Mouse (Mus musculus): ENCODE measurements around the gene Iqschfp. TPM values are rescaled to one million over a fixed set of nuclear protein-coding genes. Genes with fewer than 3 reads are reported as not detected.

Iqschfp gene
- polyA plus RNA-seq, 1 experiment from 2014 or later, result 0.10 TPM

- H3K36me3 ChIP-seq (ENCODE audit: control insufficient read depth, insufficient read depth, low read length), result no peaks in the 10 kb centered on the region
- H3K9ac ChIP-seq (ENCODE audit: low read length), result no peak overlapping the region
- H3K4me3 ChIP-seq (replicated peaks; ENCODE audit: low read length), result no peak overlapping the region
- no peak overlapping the region for H3K4me2 ChIP-seq (ENCODE audit: low read depth, low read length)
- H3K27ac ChIP-seq (ENCODE audit: low read length), result no peak overlapping the region
- H3K4me1 ChIP-seq (ENCODE audit: control insufficient read depth, insufficient read depth, low read length), result no peaks in the 10 kb centered on the region
- H3K9me3 ChIP-seq (replicated peaks; ENCODE audit: control insufficient read depth, low read length), result no peaks in the 10 kb centered on the region
- no peak for ATAC-seq (ENCODE audit: insufficient read depth, low FRiP score)
- no peaks in the 10 kb centered on the region for H3K27me3 ChIP-seq (ENCODE audit: control insufficient read depth, insufficient read depth, low read length)
- WGBS, result 56% methylated on average over 3 of the region's 3 CpGs
These were observed 39.9 kb downstream of the Iqschfp start for GRCm38 (mm10) chr3:67931914-67932313.

DNA sequence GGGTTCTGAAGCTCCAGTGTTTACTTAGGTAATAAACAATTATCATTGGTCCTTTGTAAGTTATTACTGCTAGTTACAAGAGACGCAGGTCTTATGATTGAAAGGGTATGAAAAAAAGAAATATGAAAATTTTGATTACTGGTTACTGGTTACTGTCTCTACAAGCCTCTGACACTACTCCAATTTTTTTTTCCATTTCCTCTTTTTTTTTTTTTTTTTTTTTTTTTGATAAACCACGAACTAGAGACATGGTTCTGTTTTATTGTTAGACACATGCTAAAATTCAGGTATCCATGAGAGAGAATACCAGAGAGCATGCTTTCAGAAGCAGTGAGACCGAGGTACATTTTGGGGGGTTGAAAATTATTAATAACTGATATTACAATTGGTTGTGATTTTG, 43.8 kb downstream of the Iqschfp start:
- Histone ChIP-seq H3K36me3 (ENCODE audit: control insufficient read depth, insufficient read depth, low read length) (no peaks in the 10 kb centered on the region), H3K4me1 (ENCODE audit: control insufficient read depth, insufficient read depth, low read length) (no peaks in the 10 kb centered on the region), H3K4me2 (ENCODE audit: low read depth, low read length) (no peak overlapping the region), H3K27me3 (ENCODE audit: control insufficient read depth, insufficient read depth, low read length) (no peaks in the 10 kb centered on the region), H3K9me3 (replicated peaks; ENCODE audit: control insufficient read depth, low read length) (no peaks in the 10 kb centered on the region), H3K27ac (ENCODE audit: low read length) (no peak overlapping the region), H3K4me3 (replicated peaks; ENCODE audit: low read length) (no peak overlapping the region), H3K9ac (ENCODE audit: low read length) (no peak overlapping the region)
- ATAC-seq (ENCODE audit: insufficient read depth, low FRiP score), result no peak
- WGBS, result 70% methylated on average over 3 of the region's 3 CpGs

DNA sequence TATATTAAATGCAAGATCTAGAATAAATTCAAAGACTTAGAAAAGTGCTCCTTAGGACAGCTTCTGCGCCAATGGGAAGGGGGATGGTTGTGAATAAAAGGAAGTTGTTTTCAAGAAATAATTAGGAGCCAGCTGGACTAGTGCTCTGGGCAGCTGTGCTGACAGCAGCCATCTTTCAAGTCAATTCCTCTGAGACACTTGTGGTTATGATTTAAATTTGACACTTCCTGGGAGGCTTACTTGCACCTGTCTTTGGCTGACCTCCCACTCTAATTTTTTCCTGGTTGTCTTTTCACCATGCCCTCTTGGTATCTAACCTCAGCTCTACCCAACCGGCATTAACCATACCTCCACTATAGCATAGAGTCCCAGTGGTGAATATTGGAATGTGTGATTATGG, 55.0 kb downstream of the Iqschfp start:
- Histone ChIP-seq H3K4me3 (replicated peaks; ENCODE audit: low read length) (no peak overlapping the region), H3K4me2 (ENCODE audit: low read depth, low read length) (no peak overlapping the region), H3K9ac (ENCODE audit: low read length) (no peak overlapping the region), H3K9me3 (replicated peaks; ENCODE audit: control insufficient read depth, low read length) (no peaks in the 10 kb centered on the region), H3K4me1 (ENCODE audit: control insufficient read depth, insufficient read depth, low read length) (no peaks in the 10 kb centered on the region), H3K27ac (ENCODE audit: low read length) (no peak overlapping the region), H3K36me3 (ENCODE audit: control insufficient read depth, insufficient read depth, low read length) (no peaks in the 10 kb centered on the region), H3K27me3 (ENCODE audit: control insufficient read depth, insufficient read depth, low read length) (no peaks in the 10 kb centered on the region)
- ATAC-seq (ENCODE audit: insufficient read depth, low FRiP score), result no peak
- 75% methylated on average over 2 of the region's 2 CpGs for WGBS

- ATAC-seq (ENCODE audit: insufficient read depth, low FRiP score), result no peak
- 51% methylated on average over 5 of the region's 5 CpGs for WGBS
- no peak overlapping the region for H3K4me2 ChIP-seq (ENCODE audit: low read depth, low read length)
- no peaks in the 10 kb centered on the region for H3K36me3 ChIP-seq (ENCODE audit: control insufficient read depth, insufficient read depth, low read length)
- no peaks in the 10 kb centered on the region for H3K27me3 ChIP-seq (ENCODE audit: control insufficient read depth, insufficient read depth, low read length)
- H3K9me3 ChIP-seq (replicated peaks; ENCODE audit: control insufficient read depth, low read length), result no peaks in the 10 kb centered on the region
- H3K4me3 ChIP-seq (replicated peaks; ENCODE audit: low read length), result no peak overlapping the region
- no peaks in the 10 kb centered on the region for H3K4me1 ChIP-seq (ENCODE audit: control insufficient read depth, insufficient read depth, low read length)
- no peak overlapping the region for H3K27ac ChIP-seq (ENCODE audit: low read length)
- no peak overlapping the region for H3K9ac ChIP-seq (ENCODE audit: low read length)
These were observed 60.5 kb downstream of the Iqschfp start for GRCm38 (mm10) chr3:67952517-67952940.

DNA sequence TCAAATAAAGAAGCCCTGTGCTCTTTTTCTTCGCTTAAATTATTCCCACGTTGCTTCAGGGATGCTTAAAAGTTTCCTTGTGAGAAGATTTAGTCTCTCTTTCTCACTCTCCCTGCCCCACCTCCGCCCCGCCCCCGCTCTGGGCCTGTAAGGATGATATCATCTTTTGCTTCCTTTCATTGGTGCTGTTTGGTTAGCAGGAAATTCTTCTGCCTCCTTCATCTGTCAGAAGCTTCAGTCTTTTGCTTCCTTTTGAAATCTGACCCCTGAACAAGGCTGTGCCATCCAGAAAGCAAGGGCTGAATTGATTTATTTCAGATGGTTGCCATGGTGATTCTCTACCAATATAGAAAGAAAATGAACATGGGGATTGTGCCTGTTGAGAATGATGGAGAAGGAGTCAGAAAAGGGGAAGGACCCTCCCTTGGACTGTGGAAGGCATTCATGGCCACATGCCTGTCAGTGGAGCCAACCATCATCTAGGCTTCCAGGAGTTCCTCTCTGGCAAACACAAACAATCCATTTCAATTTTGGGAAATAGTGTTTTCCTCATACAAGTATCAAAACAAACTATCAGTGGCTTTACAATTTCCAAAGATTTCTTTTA, 62.5 kb downstream of the Iqschfp start:
- no peak for ATAC-seq (ENCODE audit: insufficient read depth, low FRiP score)
- H3K4me3 ChIP-seq (replicated peaks; ENCODE audit: low read length), result no peak overlapping the region
- H3K27me3 ChIP-seq (ENCODE audit: control insufficient read depth, insufficient read depth, low read length), result no peaks in the 10 kb centered on the region
- no peak overlapping the region for H3K27ac ChIP-seq (ENCODE audit: low read length)
- WGBS, result 23% methylated on average over 5 of the region's 5 CpGs
- H3K4me1 ChIP-seq (ENCODE audit: control insufficient read depth, insufficient read depth, low read length), result no peaks in the 10 kb centered on the region
- H3K36me3 ChIP-seq (ENCODE audit: control insufficient read depth, insufficient read depth, low read length), result no peaks in the 10 kb centered on the region
- no peak overlapping the region for H3K9ac ChIP-seq (ENCODE audit: low read length)
- no peaks in the 10 kb centered on the region for H3K9me3 ChIP-seq (replicated peaks; ENCODE audit: control insufficient read depth, low read length)
- H3K4me2 ChIP-seq (ENCODE audit: low read depth, low read length), result no peak overlapping the region

- Histone ChIP-seq H3K27me3 (ENCODE audit: control insufficient read depth, insufficient read depth, low read length) (no peaks in the 10 kb centered on the region), H3K9ac (ENCODE audit: low read length) (no peak overlapping the region), H3K36me3 (ENCODE audit: control insufficient read depth, insufficient read depth, low read length) (no peaks in the 10 kb centered on the region), H3K4me2 (ENCODE audit: low read depth, low read length) (no peak overlapping the region), H3K4me1 (ENCODE audit: control insufficient read depth, insufficient read depth, low read length) (no peaks in the 10 kb centered on the region), H3K4me3 (replicated peaks; ENCODE audit: low read length) (no peak overlapping the region), H3K9me3 (replicated peaks; ENCODE audit: control insufficient read depth, low read length) (no peaks in the 10 kb centered on the region), H3K27ac (ENCODE audit: low read length) (no peak overlapping the region)
- ATAC-seq (ENCODE audit: insufficient read depth, low FRiP score), result no peak
- WGBS, result 46% methylated on average over 7 of the region's 7 CpGs
These were observed 67.6 kb downstream of the Iqschfp start for GRCm38 (mm10) chr3:67959672-67960071.

DNA sequence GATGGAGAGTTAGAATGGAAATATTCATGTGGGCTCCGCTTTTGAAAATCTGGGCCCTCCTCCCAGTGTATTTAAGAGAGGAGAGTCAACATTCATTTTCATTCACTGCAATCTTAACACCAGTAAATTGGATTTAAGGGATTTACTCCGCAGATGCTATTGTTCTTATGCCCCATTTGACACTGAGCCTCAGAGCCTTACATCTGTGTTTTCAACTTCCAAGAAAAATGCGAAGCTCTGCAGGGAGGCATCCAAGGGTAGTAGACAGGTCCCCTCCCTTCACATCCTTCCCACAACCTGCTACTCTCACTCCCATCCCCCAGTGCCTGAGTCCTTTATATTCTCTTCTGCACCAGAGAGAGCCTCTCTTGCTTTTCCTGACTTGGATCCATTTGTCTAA, 68.1 kb downstream of the Iqschfp start:
- Histone ChIP-seq H3K9me3 (replicated peaks; ENCODE audit: control insufficient read depth, low read length) (no peaks in the 10 kb centered on the region), H3K36me3 (ENCODE audit: control insufficient read depth, insufficient read depth, low read length) (no peaks in the 10 kb centered on the region), H3K27ac (ENCODE audit: low read length) (no peak overlapping the region), H3K27me3 (ENCODE audit: control insufficient read depth, insufficient read depth, low read length) (no peaks in the 10 kb centered on the region), H3K4me1 (ENCODE audit: control insufficient read depth, insufficient read depth, low read length) (no peaks in the 10 kb centered on the region), H3K9ac (ENCODE audit: low read length) (no peak overlapping the region), H3K4me2 (ENCODE audit: low read depth, low read length) (no peak overlapping the region), H3K4me3 (replicated peaks; ENCODE audit: low read length) (no peak overlapping the region)
- ATAC-seq (ENCODE audit: insufficient read depth, low FRiP score), result no peak
- 35% methylated on average over 3 of the region's 3 CpGs for WGBS

GRCm38 (mm10) chr3:67960727-67961126, 68.7 kb downstream of the Iqschfp start:
- Histone ChIP-seq H3K4me1 (ENCODE audit: control insufficient read depth, insufficient read depth, low read length) (no peaks in the 10 kb centered on the region), H3K27ac (ENCODE audit: low read length) (no peak overlapping the region), H3K36me3 (ENCODE audit: control insufficient read depth, insufficient read depth, low read length) (no peaks in the 10 kb centered on the region), H3K9me3 (replicated peaks; ENCODE audit: control insufficient read depth, low read length) (no peaks in the 10 kb centered on the region), H3K4me2 (ENCODE audit: low read depth, low read length) (no peak overlapping the region), H3K27me3 (ENCODE audit: control insufficient read depth, insufficient read depth, low read length) (no peaks in the 10 kb centered on the region), H3K4me3 (replicated peaks; ENCODE audit: low read length) (no peak overlapping the region), H3K9ac (ENCODE audit: low read length) (no peak overlapping the region)
- no peak for ATAC-seq (ENCODE audit: insufficient read depth, low FRiP score)

- H3K27ac ChIP-seq (ENCODE audit: low read length), result no peak overlapping the region
- no peak overlapping the region for H3K4me2 ChIP-seq (ENCODE audit: low read depth, low read length)
- no peaks in the 10 kb centered on the region for H3K36me3 ChIP-seq (ENCODE audit: control insufficient read depth, insufficient read depth, low read length)
- H3K9me3 ChIP-seq (replicated peaks; ENCODE audit: control insufficient read depth, low read length), result no peaks in the 10 kb centered on the region
- 83% methylated on average over 6 of the region's 6 CpGs for WGBS
- H3K27me3 ChIP-seq (ENCODE audit: control insufficient read depth, insufficient read depth, low read length), result no peaks in the 10 kb centered on the region
- H3K4me1 ChIP-seq (ENCODE audit: control insufficient read depth, insufficient read depth, low read length), result no peaks in the 10 kb centered on the region
- H3K4me3 ChIP-seq (replicated peaks; ENCODE audit: low read length), result no peak overlapping the region
- ATAC-seq (ENCODE audit: insufficient read depth, low FRiP score), result no peak
- H3K9ac ChIP-seq (ENCODE audit: low read length), result no peak overlapping the region
These were observed 70.1 kb downstream of the Iqschfp start for GRCm38 (mm10) chr3:67961934-67962639.
